Mouse (Mus musculus): ENCODE measurements around the gene 2900092C05Rik.
A peak's percentile ranks its signal among the peaks of the same experiment; 100 is the strongest.

The 2900092C05Rik gene

DNA sequence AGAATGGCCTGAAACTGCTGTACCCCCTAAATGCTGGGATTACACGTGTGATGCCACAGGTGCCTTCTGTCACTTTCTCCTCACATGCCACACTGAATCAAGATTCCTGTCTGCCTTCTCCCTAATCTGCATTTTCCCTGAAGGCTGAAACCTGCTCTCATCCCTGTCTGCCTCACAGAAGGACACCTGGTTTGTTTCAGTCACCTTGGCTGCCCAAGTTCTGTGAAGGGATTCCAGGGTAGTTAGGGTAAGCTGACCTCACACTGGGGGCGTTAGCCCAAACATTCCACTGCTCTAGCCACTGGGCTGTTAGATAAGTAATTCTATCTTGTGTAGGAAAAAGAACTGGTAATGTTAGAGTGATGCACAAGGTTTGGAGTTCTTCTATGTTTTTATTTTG lies at the start of gene 2900092C05Rik:
Gene 2900092C05Rik, plus strand, starts transcription at position 301 of the 400 bp plus-strand sequence.
- DNase-seq (ENCODE audit: low spot score in 2 of 2): no peak

DNA sequence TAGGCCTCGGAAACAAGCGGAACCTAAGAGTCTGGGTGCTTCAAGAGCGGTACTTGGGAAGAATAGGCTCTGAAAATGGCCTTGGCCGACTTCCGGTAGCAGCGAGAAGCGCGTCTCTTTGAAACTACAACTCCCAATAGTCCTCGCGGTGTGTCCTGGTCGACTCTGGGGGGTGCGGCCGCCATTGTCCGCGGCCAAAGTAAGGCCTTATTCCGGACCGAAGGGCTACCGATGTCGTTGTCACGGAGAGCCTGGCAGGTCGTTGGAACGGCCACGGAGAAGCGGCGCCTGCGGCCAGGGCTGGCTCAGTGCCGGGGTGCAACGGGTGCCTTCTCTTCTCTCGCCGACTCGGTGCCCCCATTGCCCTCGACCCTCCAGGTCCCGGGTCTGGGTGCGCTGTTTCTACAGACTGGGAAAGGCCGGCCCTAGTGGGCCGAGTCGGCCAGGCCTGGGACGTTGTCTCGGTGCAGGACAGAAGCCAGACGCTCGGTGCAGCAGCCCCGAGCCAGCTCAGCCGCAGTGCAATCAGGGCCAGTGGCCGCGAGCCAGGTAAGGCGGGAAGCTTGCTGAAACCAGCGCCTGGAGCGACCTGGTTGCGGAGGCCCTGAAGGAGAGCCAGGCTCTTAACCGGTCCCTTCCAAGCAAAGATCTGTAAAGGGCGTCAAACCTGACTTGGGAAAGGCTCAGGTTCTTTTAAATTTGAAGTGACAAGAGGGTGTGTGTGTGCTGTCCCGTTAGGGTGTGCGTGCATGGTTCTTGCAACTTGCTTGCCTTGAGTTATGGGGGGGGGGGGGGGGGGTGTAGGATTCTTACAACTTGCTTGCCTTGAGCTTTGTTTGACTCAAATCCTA lies 33.9 kb upstream of the 2900092C05Rik start, which contains the start of gene Zfp606:
Gene Zfp606, plus strand, starts transcription at position 136 of the 851 bp plus-strand sequence.
- DNase-seq (ENCODE audit: low spot score in 2 of 2): peak; percentile 94

DNA sequence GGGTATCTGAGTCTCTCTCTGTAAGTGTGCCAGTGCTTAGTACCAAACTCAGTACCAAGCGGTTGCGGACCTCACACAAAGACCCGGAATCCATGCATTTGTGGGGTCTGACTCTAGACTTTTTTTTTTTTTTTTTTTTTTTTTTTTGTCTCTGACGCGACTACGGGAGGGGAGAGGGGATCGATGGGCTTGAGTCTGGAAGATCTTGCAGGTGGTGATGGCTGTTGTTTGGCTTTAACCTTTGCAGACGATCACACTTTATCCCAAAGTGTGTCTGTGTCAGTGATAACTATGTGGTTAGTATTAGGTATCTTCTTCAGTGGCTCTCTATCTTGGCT lies 33.3 kb upstream of the 2900092C05Rik start:
- no peak for DNase-seq (ENCODE audit: low spot score in 2 of 2)

DNA sequence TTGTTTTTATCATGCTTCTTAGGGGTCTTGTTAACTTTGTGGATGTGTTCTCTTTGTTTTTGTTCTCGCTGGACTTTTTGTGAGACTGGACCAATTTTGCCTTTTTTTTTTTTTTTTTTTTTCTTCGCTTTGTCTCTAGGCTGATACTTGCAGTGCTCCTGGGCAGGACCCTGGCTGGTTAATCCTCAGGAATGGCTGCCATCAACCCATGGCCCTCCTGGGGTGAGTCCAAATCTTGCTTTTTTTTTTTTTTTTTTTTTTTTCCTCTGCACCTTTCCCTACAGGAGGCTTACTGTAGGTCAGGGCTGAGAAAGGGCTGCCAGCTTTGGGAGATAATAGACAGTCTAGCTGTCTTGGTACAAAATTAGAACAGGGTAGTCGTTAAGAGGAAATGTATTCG lies 32.8 kb upstream of the 2900092C05Rik start:
- DNase-seq (ENCODE audit: low spot score in 2 of 2): no peak

DNA sequence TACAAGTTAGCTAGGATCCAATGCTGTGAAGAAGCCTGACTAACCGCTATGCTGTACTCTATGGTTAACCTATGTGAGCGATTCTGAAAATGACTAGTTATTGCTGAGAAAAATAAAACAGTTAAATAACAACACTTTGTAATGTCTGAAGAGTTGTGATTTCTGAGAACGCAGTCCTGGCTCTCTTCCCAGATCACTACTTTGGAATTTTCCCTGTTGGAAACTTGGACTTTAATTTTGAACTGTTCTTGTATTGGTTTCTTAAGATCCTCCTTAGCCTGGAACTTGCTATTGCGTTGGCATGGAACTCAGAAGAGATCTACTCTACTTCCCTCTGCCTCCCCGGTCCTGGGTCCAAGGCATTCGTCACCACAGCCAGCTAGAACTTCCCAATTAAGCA lies 28.5 kb upstream of the 2900092C05Rik start:
- no peak for DNase-seq (ENCODE audit: low spot score in 2 of 2)

DNA sequence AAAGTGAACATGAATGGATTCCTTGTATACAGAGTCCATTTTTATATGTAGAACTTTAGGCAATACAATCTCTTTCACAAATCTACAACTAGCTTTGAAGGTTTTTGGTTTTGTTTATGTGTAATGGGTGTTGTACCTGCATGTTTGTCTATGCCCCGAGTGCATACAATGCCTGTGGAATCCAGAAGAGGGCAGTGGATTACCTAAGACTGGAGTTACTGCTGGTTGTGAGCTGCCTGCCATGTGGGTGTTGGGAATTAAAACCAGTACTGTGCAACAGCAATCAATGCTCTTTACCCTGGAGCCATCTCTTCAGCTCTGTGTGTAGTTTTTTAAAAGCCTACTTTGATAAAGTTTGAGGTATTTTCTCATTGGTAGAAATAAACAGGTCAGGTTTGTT lies 26.4 kb upstream of the 2900092C05Rik start:
- no peak for DNase-seq (ENCODE audit: low spot score in 2 of 2)

DNA sequence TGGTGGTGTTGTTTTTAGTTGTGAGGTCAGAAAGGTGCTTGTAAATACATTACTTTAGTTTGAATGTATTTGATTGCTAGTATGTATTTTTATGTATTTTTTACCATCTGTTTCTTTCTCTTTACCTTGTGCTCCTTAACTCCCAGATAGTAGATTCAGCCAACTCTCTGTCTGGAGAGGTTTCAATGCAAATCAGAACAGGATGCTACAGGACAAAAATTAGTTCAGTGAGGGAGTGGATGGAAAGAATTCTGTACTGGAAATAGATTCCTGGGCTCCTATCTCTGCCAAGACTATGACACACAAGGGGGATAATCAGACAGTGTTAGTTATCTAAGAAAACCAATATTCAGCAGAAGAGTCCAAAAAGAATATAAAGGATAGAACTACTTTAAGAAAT lies 25.6 kb upstream of the 2900092C05Rik start:
- no peak for DNase-seq (ENCODE audit: low spot score in 2 of 2)

DNA sequence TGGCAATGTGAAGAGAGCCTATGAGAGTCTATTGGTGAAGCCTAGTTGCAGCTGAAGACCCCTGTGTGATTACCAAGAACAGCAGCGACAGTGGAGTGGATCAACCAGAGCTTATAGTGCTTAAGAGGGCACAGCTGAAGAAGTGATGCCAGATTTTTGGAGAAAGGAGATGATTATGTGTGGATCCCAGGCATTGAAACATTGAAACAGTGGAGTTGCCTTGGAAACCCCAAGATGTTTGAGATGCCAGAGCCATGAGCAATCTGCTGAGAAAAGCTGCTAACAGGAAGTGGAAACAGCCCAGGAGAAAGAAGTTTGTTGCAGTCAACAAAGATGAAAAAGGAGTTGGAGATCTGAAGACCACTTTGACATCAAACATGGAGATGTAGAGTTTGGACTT lies 1.4 kb upstream of the 2900092C05Rik start:
- no peak for DNase-seq (ENCODE audit: low spot score in 2 of 2)

All from right cerebral cortex, postnatal 10 days (tissue).